Mouse (Mus musculus) small intestine, adult 2 months (tissue): ENCODE measurements at regions not wholly inside any gene's neighbourhood (a gene's known extent, or its start where the extent isn't known, plus 50 kb on each side); places are given as distances from the start of the nearest gene placed in this dataset.

Experiments
- H3K27ac ChIP-seq: fragments of 200-500 bp; 2 replicates; pipeline ENCODE4 v1.5.1; 2012; ENCODE audit warnings: low read depth, low read length, control low read depth, inconsistent platforms; ENCODE audit not compliant: insufficient read depth
- H3K27me3 ChIP-seq: fragments of 200-500 bp; 2 replicates; pipeline ENCODE4 v1.6.1; 2012; ENCODE audit warnings: mild to moderate bottlenecking, moderate library complexity, low read length, inconsistent platforms; ENCODE audit not compliant: control insufficient read depth, insufficient read depth
- H3K36me3 ChIP-seq: fragments of 200-500 bp; 2 replicates; pipeline ENCODE4 v1.6.1; 2012; ENCODE audit warnings: mild to moderate bottlenecking, low read length, control low read depth, inconsistent platforms; ENCODE audit not compliant: control insufficient read depth, insufficient read depth
- H3K4me1 ChIP-seq: fragments of 200-500 bp; 2 replicates; pipeline ENCODE4 v1.6.1; 2012; ENCODE audit warnings: low read length, inconsistent platforms, mixed read lengths; ENCODE audit not compliant: control insufficient read depth, insufficient read depth, insufficient read length
- H3K4me3 ChIP-seq: fragments of 200-500 bp; 2 replicates; pipeline ENCODE4 v1.5.1; 2012; ENCODE audit warnings: low read depth, mild to moderate bottlenecking, control low read depth, inconsistent platforms, low read length, moderate library complexity
- CTCF ChIP-seq: fragments of 200-500 bp; IDR thresholded peaks from 2 replicates; pipeline ENCODE4 v1.5.1; 2012; ENCODE audit warnings: low read depth, mild to moderate bottlenecking, control low read depth, inconsistent platforms, low read length, moderate library complexity, mixed read lengths; ENCODE audit not compliant: insufficient replicate concordance, insufficient read length; ENCODE audit errors: extremely low read depth
- POLR2A ChIP-seq: fragments of 200-500 bp; IDR thresholded peaks from 2 replicates; pipeline ENCODE4 v1.6.1; 2012; ENCODE audit warnings: low read depth, mild to moderate bottlenecking, control low read depth, inconsistent platforms, low read length, moderate library complexity
- WGBS: fragments of 180-500 bp; shearing (Covaris S2); methylation state at CpG from one replicate; pipeline ENCODE4 v1.1.7; 2018; 5-methylcytosine and 5-hydroxymethylcytosine counted together

- 64% methylated on average over 7 of the region's 7 CpGs for WGBS
- TF ChIP-seq CTCF (no peak), POLR2A (no peak)
- Histone ChIP-seq H3K4me1 (no peaks in the 10 kb centered on the region), H3K4me3 (no peak overlapping the region), H3K27ac (no peak overlapping the region), H3K27me3 (no peaks in the 10 kb centered on the region), H3K36me3 (no peaks in the 10 kb centered on the region)
Measured at GRCm38 (mm10) chr7:83381381-83382181, 203.1 kb upstream of the Tmc3 start.

- Histone ChIP-seq H3K36me3 (no peaks in the 10 kb centered on the region), H3K27ac (no peak overlapping the region), H3K4me1 (no peaks in the 10 kb centered on the region), H3K4me3 (no peak overlapping the region), H3K27me3 (no peaks in the 10 kb centered on the region)
- TF ChIP-seq POLR2A: no peak
- no peak for TF ChIP-seq CTCF
- 23% methylated on average over 8 of the region's 8 CpGs for WGBS
Measured at GRCm38 (mm10) chr7:83382803-83383363, 201.8 kb upstream of the Tmc3 start.

GRCm38 (mm10) chr7:83391388-83391787, 193.3 kb upstream of the Tmc3 start:
- H3K36me3 ChIP-seq: no peaks in the 10 kb centered on the region
- 79% methylated on average over 5 of the region's 5 CpGs for WGBS
- no peak overlapping the region for H3K27ac ChIP-seq
- H3K4me1 ChIP-seq: no peaks in the 10 kb centered on the region
- no peak overlapping the region for H3K4me3 ChIP-seq
- TF ChIP-seq CTCF (no peak), POLR2A (no peak)
- no peaks in the 10 kb centered on the region for H3K27me3 ChIP-seq

- no peaks in the 10 kb centered on the region for H3K27me3 ChIP-seq
- H3K36me3 ChIP-seq: no peaks in the 10 kb centered on the region
- 84% methylated on average over 2 of the region's 2 CpGs for WGBS
- H3K4me3 ChIP-seq: no peak overlapping the region
- no peak overlapping the region for H3K27ac ChIP-seq
- TF ChIP-seq POLR2A (no peak), CTCF (no peak)
- no peaks in the 10 kb centered on the region for H3K4me1 ChIP-seq
Measured at GRCm38 (mm10) chr7:83392181-83392580, 192.5 kb upstream of the Tmc3 start.

GRCm38 (mm10) chr7:83392625-83393024, 192.1 kb upstream of the Tmc3 start:
- Histone ChIP-seq H3K36me3 (no peaks in the 10 kb centered on the region), H3K4me3 (no peak overlapping the region), H3K27ac (no peak overlapping the region), H3K27me3 (no peaks in the 10 kb centered on the region), H3K4me1 (no peaks in the 10 kb centered on the region)
- no peak for TF ChIP-seq POLR2A

- Histone ChIP-seq H3K27me3 (no peaks in the 10 kb centered on the region), H3K36me3 (no peaks in the 10 kb centered on the region)
- 51% methylated on average over 2 of the region's 2 CpGs for WGBS
Measured at GRCm38 (mm10) chr7:83394156-83394555, 190.6 kb upstream of the Tmc3 start.

GRCm38 (mm10) chr7:83399668-83400067, 185.1 kb upstream of the Tmc3 start:
- no peak overlapping the region for H3K4me3 ChIP-seq
- no peaks in the 10 kb centered on the region for H3K4me1 ChIP-seq
- H3K27me3 ChIP-seq: no peaks in the 10 kb centered on the region
- TF ChIP-seq POLR2A: no peak
- no peak for TF ChIP-seq CTCF
- no peaks in the 10 kb centered on the region for H3K36me3 ChIP-seq
- no peak overlapping the region for H3K27ac ChIP-seq

More at GRCm38 (mm10) chr7:83394156-83394555, 190.6 kb upstream of the Tmc3 start:
- TF ChIP-seq POLR2A (no peak), CTCF (no peak)
- H3K27ac ChIP-seq: no peak overlapping the region
- no peak overlapping the region for H3K4me3 ChIP-seq
- no peaks in the 10 kb centered on the region for H3K4me1 ChIP-seq
